Mouse (Mus musculus) embryonic facial prominence, embryonic 13.5 days (tissue): ENCODE results near the gene Rgs21. TPM values are rescaled to one million over a fixed set of nuclear protein-coding genes. Genes with fewer than 3 reads are reported as not detected.

Source experiments
- ATAC-seq: fragments of 200-750 bp; cut with Nextera tagmentation; 2 replicates; pipeline ENCODE4 v1.8.0; 2017; ENCODE audit warnings: low read depth; ENCODE audit not compliant: insufficient number of reproducible peaks, insufficient read depth, low FRiP score, low TSS enrichment
- H3K27ac ChIP-seq: fragments of 300-500 bp; sonication (generic); 2 replicates; pipeline ENCODE4 v1.5.1; 2015; ENCODE audit warnings: moderate library complexity, mild to moderate bottlenecking, inconsistent platforms
- H3K27me3 ChIP-seq: fragments of 300-500 bp; sonication (generic); 2 replicates; pipeline ENCODE4 v1.6.1; 2015; ENCODE audit warnings: mild to moderate bottlenecking, inconsistent platforms
- H3K36me3 ChIP-seq: fragments of 300-500 bp; sonication (generic); 2 replicates; pipeline ENCODE4 v1.6.1; 2015; ENCODE audit warnings: mild to moderate bottlenecking, inconsistent platforms
- H3K4me1 ChIP-seq: fragments of 300-500 bp; sonication (generic); 2 replicates; pipeline ENCODE4 v1.6.1; 2015; ENCODE audit warnings: inconsistent platforms
- H3K4me2 ChIP-seq: fragments of 300-500 bp; sonication (generic); 2 replicates; pipeline ENCODE4 v1.6.1; 2015; ENCODE audit warnings: moderate library complexity, mild to moderate bottlenecking, inconsistent platforms
- H3K4me3 ChIP-seq: fragments of 300-500 bp; sonication (generic); 2 replicates; pipeline ENCODE4 v1.5.1; 2015; ENCODE audit warnings: mild to moderate bottlenecking, inconsistent platforms
- H3K9ac ChIP-seq: fragments of 300-500 bp; sonication (generic); 2 replicates; pipeline ENCODE4 v1.6.1; 2015; ENCODE audit warnings: mild to moderate bottlenecking, inconsistent platforms
- H3K9me3 ChIP-seq: fragments of 300-500 bp; sonication (generic); 2 replicates; pipeline ENCODE4 v1.6.1; 2016; ENCODE audit warnings: inconsistent platforms
- WGBS: fragments of 180-500 bp; shearing (Covaris S2); methylation state at CpG from one replicate; pipeline ENCODE4 v1.1.7; 2015; ENCODE audit warnings: mixed read lengths; 5-methylcytosine and 5-hydroxymethylcytosine counted together
- polyA plus RNA-seq: library from polyadenylated mRNA; unstranded; fragments of >200 nt; fragmentation: Nextera tagmentation; extraction: Ambion mirVana; gene quantifications from 2 replicates; pipeline ENCODE4 v1.2.1, GENCODE M21; 2015

Rgs21 gene
- polyA plus RNA-seq, 1 experiment from 2014 or later = not detected

GRCm38 (mm10) chr1:144499719-144500118, 67.7 kb downstream of the Rgs21 start:
- Histone ChIP-seq H3K4me2 (no peak overlapping the region), H3K27ac (no peak overlapping the region), H3K9me3 (no peaks in the 10 kb centered on the region), H3K36me3 (no peaks in the 10 kb centered on the region), H3K9ac (no peak overlapping the region), H3K27me3 (no peaks in the 10 kb centered on the region), H3K4me3 (no peak overlapping the region), H3K4me1 (no peaks in the 10 kb centered on the region)
- no peak for ATAC-seq
- WGBS = 69% methylated on average over 1 of the region's 1 CpGs

GRCm38 (mm10) chr1:144498725-144499124, 68.7 kb downstream of the Rgs21 start:
- Histone ChIP-seq H3K4me3 (no peak overlapping the region), H3K4me2 (no peak overlapping the region), H3K9me3 (no peaks in the 10 kb centered on the region), H3K27ac (no peak overlapping the region), H3K4me1 (no peaks in the 10 kb centered on the region), H3K36me3 (no peaks in the 10 kb centered on the region), H3K9ac (no peak overlapping the region), H3K27me3 (no peaks in the 10 kb centered on the region)
- ATAC-seq = no peak

GRCm38 (mm10) chr1:144498051-144498450, 69.4 kb downstream of the Rgs21 start:
- no peak for ATAC-seq
- 41% methylated on average over 3 of the region's 3 CpGs for WGBS
- no peaks in the 10 kb centered on the region for H3K9me3 ChIP-seq
- H3K4me1 ChIP-seq = no peaks in the 10 kb centered on the region
- H3K9ac ChIP-seq = no peak overlapping the region
- no peak overlapping the region for H3K27ac ChIP-seq
- no peaks in the 10 kb centered on the region for H3K36me3 ChIP-seq
- H3K27me3 ChIP-seq = no peaks in the 10 kb centered on the region
- no peak overlapping the region for H3K4me2 ChIP-seq
- H3K4me3 ChIP-seq = no peak overlapping the region

GRCm38 (mm10) chr1:144493336-144493735, 74.1 kb downstream of the Rgs21 start:
- H3K27ac ChIP-seq = no peak overlapping the region
- H3K9me3 ChIP-seq = no peaks in the 10 kb centered on the region
- no peak for ATAC-seq
- WGBS = 82% methylated on average over 1 of the region's 1 CpGs
- no peaks in the 10 kb centered on the region for H3K36me3 ChIP-seq
- no peaks in the 10 kb centered on the region for H3K4me1 ChIP-seq
- H3K9ac ChIP-seq = no peak overlapping the region
- H3K27me3 ChIP-seq = no peaks in the 10 kb centered on the region
- H3K4me2 ChIP-seq = no peak overlapping the region
- no peak overlapping the region for H3K4me3 ChIP-seq

- H3K27ac ChIP-seq = no peak overlapping the region
- H3K4me3 ChIP-seq = no peak overlapping the region
- whole genome bisulfite sequencing = 84% methylated on average over 5 of the region's 5 CpGs
Observed at GRCm38 (mm10) chr1:144488223-144488835, 79.1 kb downstream of the Rgs21 start.

More at GRCm38 (mm10) chr1:144488223-144488835, 79.1 kb downstream of the Rgs21 start:
- H3K4me1 ChIP-seq = no peaks in the 10 kb centered on the region
- no peaks in the 10 kb centered on the region for H3K36me3 ChIP-seq
- no peak overlapping the region for H3K4me2 ChIP-seq
- no peak overlapping the region for H3K9ac ChIP-seq
- no peaks in the 10 kb centered on the region for H3K27me3 ChIP-seq
- no peak for ATAC-seq
- H3K9me3 ChIP-seq = no peaks in the 10 kb centered on the region

Other genes with a start within 250 kb of the Rgs21 start
- gene Rgs18, start 207.8 kb upstream of the Rgs21 start, polyA plus RNA-seq = 2.2 and 2.3 TPM in 2 replicates